Mouse (Mus musculus) gastrocnemius, adult 18-20 months (tissue): ENCODE data around the gene Usb1. TPM values are rescaled to one million over a fixed set of nuclear protein-coding genes. Genes with fewer than 3 reads are reported as not detected.

Experiments used
- total RNA-seq, 2 experiments: library from RNA; stranded (reverse); gene quantifications; 2 replicates each; pipeline ENCODE4 v1.2.3; 2021

Usb1 gene
- total RNA-seq, 2 experiments from 2014 or later = 4.8 to 5.7 TPM

Other genes with a start within 250 kb of the Usb1 start
- 10 to 100 TPM in 1 of 2 experiments, 1 to 10 TPM in 1; 8.7 to 14.5 TPM for gene Kifc3, start 129.5 kb upstream of the Usb1 start, total RNA-seq
- under 1 TPM; 0.05 to 0.07 TPM for gene Cngb1, start 25.7 kb upstream of the Usb1 start, total RNA-seq
- gene Tepp, start 21.7 kb upstream of the Usb1 start, total RNA-seq = not detected
- gene Zfp319, start 334 bp upstream of the Usb1 start, total RNA-seq = 1 to 10 TPM; 2.8 to 3.2 TPM
- gene Mmp15, start 20.0 kb downstream of the Usb1 start, total RNA-seq = 10 to 100 TPM; 16.8 to 17.8 TPM
- gene Cfap20, start 102.6 kb downstream of the Usb1 start, total RNA-seq = 1 to 10 TPM; 6.0 to 6.5 TPM
- gene Csnk2a2, start 157.8 kb downstream of the Usb1 start, total RNA-seq = 10 to 100 TPM; 24.2 to 24.7 TPM
- gene Ccdc113, start 201.8 kb downstream of the Usb1 start, total RNA-seq = not detected
- not detected for gene Prss54, start 244.1 kb downstream of the Usb1 start, total RNA-seq